Mouse (Mus musculus) gastrocnemius, adult 2 months (tissue): Measurements from ENCODE around the gene Gm49380. TPM values are rescaled to one million over a fixed set of nuclear protein-coding genes. Genes with fewer than 3 reads are reported as not detected.

Experiments
- DNase-seq: peaks from one replicate; pipeline ENCODE4 v3.0.0; 2022
- H3K27ac ChIP-seq: fragments of 200-600 bp; 2 replicates; pipeline ENCODE4 v1.8.1; 2022; ENCODE audit warnings: mild to moderate bottlenecking
- H3K4me3 ChIP-seq: fragments of 200-600 bp; 2 replicates; pipeline ENCODE4 v1.8.1; 2022; ENCODE audit warnings: mild to moderate bottlenecking, moderate library complexity
- CTCF ChIP-seq: fragments of 200-600 bp; IDR thresholded peaks from 2 replicates; pipeline ENCODE4 v1.8.1; 2022; ENCODE audit warnings: antibody characterized with exemption, mild to moderate bottlenecking, moderate library complexity
- intact Hi-C: fragments of 180-260 bp; cut with DNase I; formaldehyde crosslinking; loops from one replicate; pipeline ENCODE4 v1.15.1; 2025
- total RNA-seq, 2 experiments: library from RNA; stranded (reverse); gene quantifications; 2 replicates each; pipeline ENCODE4 v1.2.3; 2021

Gene Gm49380
- total RNA-seq, 2 experiments from 2014 or later: 0.71 to 1.4 TPM

- TF ChIP-seq CTCF: no peak
- intact Hi-C loops: no loop called here
- DNase-seq: peak; percentile 47
- peak overlapping the region; percentile 97 for H3K27ac ChIP-seq
- H3K4me3 ChIP-seq: peak overlapping the region; percentile 76
Observed at GRCm38 (mm10) chr9:44075276-44075995, 37.9 kb downstream of the Gm49380 start.

DNA sequence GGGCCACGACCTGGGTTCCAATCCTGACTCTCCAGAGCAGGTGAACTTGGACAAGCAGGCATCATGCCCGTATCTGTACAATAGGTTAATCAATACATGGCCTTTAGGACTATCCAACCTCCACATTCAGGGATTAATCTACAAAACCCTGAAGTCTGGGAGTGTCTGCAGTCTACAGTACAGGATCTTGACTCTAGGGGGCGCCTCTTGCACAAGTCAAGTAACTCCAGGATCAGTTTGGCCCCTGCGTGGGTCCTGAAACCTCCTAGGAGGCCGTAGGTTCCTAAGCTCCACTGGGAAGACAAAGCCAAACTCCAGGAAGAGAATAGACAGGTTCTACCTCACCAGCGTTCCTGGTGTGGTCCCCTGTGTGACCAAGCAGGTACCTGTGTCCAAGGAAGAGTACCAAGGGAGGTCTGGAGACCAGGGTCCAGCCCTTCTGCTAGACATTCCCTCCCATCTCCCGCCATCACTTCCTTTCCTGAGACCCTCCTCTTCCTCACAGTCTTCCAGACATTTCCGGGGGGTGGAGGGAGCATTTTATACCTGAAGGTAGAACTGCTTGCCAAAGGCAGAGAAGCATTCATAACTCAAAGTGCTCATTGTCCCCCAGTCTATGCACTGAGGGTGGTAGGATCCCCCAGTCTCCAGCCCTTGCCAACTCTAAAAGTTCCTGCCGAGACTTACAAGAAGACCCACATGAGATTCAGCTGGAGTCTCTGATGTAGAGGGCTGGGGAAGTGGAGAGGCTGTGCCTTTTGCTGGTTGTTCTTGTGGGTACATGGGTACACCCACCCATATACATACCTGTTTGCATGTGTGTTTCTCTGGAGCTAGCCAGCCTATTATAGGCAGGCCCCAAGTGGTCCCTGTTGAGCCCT is 38.7 kb downstream of the Gm49380 start:
- intact Hi-C loops: no loop called here
- DNase-seq: peak; percentile 72
- H3K4me3 ChIP-seq: peak overlapping the region; percentile 76
- TF ChIP-seq CTCF: peak; percentile 77
- peak overlapping the region; percentile 97 for H3K27ac ChIP-seq

GRCm38 (mm10) chr9:44073115-44073514 is 40.2 kb downstream of the Gm49380 start:
- peak; percentile 80 for DNase-seq
- Histone ChIP-seq H3K27ac (peak overlapping the region; percentile 97), H3K4me3 (peak overlapping the region; percentile 76)
- TF ChIP-seq CTCF: no peak
- intact Hi-C loops: loop anchor here (2.0 kb wide), 1 partner anchor 14 kb away; no protein-coding TSS in a partner anchor

DNA sequence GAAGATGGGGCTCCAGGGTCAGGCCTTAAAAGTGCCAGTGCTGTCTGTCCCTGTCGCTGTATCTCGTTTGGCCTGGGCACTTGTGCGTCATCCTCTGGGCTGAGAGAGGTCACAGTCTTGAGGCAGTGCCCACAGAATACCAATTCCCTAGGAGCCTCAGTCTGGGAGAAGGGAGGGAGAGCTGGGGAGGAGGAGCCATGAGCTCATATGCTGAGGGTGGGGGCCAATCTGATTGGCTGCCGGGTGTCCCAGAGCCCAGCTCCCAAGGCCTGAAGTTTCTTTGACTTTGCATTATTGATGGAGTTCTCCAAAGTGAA is 40.7 kb downstream of the Gm49380 start:
- peak overlapping the region; percentile 76 for H3K4me3 ChIP-seq
- DNase-seq: peak; percentile 89
- no peak for TF ChIP-seq CTCF
- intact Hi-C loops: loop anchor here (2.0 kb wide), 1 partner anchor 14 kb away; no protein-coding TSS in a partner anchor
- H3K27ac ChIP-seq: peak overlapping the region; percentile 97

GRCm38 (mm10) chr9:44071914-44072598 is 41.2 kb downstream of the Gm49380 start:
- peak overlapping the region; percentile 76 for H3K4me3 ChIP-seq
- TF ChIP-seq CTCF: no peak
- peak overlapping the region; percentile 97 for H3K27ac ChIP-seq
- peak; percentile 63 for DNase-seq
- intact Hi-C loops: loop anchor here (2.0 kb wide), 1 partner anchor 15 kb away; no protein-coding TSS in a partner anchor

DNA sequence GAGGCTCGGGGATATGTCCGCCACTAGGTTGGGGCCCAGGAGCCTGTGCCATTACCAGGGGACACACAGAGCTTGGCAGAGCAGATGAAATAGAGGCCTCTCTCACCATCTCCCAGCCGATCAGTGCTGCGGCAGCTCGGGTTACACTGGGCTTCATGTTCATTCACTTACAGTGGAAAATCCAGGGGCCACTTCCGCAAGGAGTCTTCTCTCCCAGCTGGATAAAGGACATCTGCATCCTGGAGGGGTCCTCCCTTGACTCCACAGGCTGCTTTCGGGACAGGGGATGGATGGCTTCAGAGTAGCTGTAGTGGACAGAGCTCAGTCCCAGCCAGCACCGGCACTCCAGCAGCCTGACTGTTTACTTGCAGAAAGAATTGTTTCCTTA is 42.5 kb downstream of the Gm49380 start:
- intact Hi-C loops: no loop called here
- Histone ChIP-seq H3K4me3 (peak overlapping the region; percentile 76), H3K27ac (peak overlapping the region; percentile 97)
- peak; percentile 76 for DNase-seq
- no peak for TF ChIP-seq CTCF

DNA sequence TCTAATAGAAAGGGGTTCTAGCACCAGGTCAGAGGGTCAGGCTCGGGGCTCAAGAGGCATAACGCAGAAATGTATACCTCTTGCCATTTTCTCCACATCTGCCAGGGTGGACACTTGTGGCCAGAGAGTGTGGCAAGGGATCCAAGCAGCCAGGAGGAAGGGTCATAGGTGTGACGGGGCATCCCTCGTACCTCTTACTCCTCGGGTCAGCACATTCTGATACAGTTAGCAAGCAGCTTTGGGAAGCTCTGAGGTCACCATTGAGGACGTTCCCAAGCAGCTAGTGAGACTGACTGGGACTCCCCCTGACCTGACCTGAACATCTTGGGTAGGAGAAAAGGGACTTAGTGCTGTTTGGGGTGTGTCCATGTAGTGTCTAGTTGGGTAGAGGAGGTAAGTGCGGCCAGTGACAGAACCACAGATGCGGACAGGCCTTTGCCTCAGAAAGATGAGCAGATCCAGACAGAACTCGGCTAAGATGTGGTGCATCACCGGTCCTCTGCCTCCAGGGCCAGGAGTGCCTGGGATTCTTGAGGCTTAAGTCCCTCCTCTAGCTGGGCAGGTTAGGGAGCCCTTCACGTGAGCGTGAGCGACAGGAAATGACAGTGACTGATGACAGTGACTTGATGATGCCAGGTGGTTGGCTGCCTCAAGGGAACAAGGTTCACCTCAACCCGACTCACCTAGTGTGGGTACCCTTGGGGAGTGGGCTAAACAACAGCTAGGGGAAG is 43.0 kb downstream of the Gm49380 start:
- intact Hi-C loops: no loop called here
- DNase-seq: peak; percentile 65
- TF ChIP-seq CTCF: no peak
- peak overlapping the region; percentile 76 for H3K4me3 ChIP-seq
- H3K27ac ChIP-seq: peak overlapping the region; percentile 97

DNA sequence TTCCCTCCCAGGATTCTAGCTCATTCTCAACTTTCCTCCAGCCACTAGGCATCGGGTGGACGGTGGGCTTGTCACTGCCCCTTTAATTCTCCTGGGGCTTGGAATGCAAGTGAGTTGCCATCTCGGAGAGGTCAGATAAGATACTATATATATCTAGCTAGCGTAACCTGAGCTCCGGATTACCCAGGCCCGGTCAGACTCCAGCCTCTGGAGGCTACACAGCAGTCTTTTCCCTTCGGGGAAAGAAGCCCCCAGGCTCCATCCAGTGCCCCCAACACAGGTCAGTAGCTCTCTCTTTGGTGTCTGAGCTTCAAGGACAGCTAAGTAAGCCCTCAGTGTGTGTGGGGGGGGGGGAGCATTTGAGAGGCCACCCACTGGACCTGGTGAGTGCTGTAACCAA is 44.0 kb downstream of the Gm49380 start:
- peak overlapping the region; percentile 97 for H3K27ac ChIP-seq
- DNase-seq: peak; percentile 75
- intact Hi-C loops: no loop called here
- H3K4me3 ChIP-seq: peak overlapping the region; percentile 76
- TF ChIP-seq CTCF: no peak

- DNase-seq: peak; percentile 53
- Histone ChIP-seq H3K4me3 (peak overlapping the region; percentile 76), H3K27ac (peak overlapping the region; percentile 97)
- intact Hi-C loops: loop anchor here (2.0 kb wide), 1 partner anchor 83 kb away; no protein-coding TSS in a partner anchor
- TF ChIP-seq CTCF: no peak
Observed at GRCm38 (mm10) chr9:44067960-44068330, 45.4 kb downstream of the Gm49380 start.

GRCm38 (mm10) chr9:44067241-44067959 is 45.9 kb downstream of the Gm49380 start:
- no peak for DNase-seq
- Histone ChIP-seq H3K27ac (peak overlapping the region; percentile 97), H3K4me3 (peak overlapping the region; percentile 76)
- intact Hi-C loops: loop anchor here (2.0 kb wide), 1 partner anchor 83 kb away; no protein-coding TSS in a partner anchor
- TF ChIP-seq CTCF: no peak

GRCm38 (mm10) chr9:44066785-44067225 is 46.5 kb downstream of the Gm49380 start, which contains the start of gene Usp2:
Gene Usp2 (plus strand): TSS chr9:44067021.
- TF ChIP-seq CTCF: peak; percentile 98; the same call in 1 of the 2 replicates
- Histone ChIP-seq H3K27ac (peak within 1 kb of the TSS; percentile 97), H3K4me3 (peak within 1 kb of the TSS; percentile 76)
- intact Hi-C loops: loop anchor here (2.0 kb wide), 1 partner anchor 82 kb away; no protein-coding TSS in a partner anchor
- peak; percentile 99 for DNase-seq
